Comparison of ENCODE assay signal across 8 mouse cellular contexts in genomic region chrX:73921823-73922549, GRCm38 (mm10). TPM values are rescaled to one million over a fixed set of nuclear protein-coding genes. Genes with fewer than 3 reads are reported as not detected.
DNase-seq lines count a peak whose midpoint lies in the region; ATAC-seq and TF ChIP-seq lines count a peak whose summit lies in the region.

Gene Arhgap4 (minus strand): TSS chrX:73921870.
Gene Naa10 (minus strand): TSS chrX:73921944.

- no peaks in the 10 kb centered on the region; the same call in 1 of the 2 replicates for H3K27me3 ChIP-seq in heart, embryonic 10.5 days (ENCODE audit: insufficient read depth, poor library complexity, severe bottlenecking)
- H3K27me3 ChIP-seq in kidney, embryonic 15.5 days: no peaks in the 10 kb centered on the region
- H3K27me3 ChIP-seq in stomach, embryonic 14.5 days (ENCODE audit: control insufficient read depth, insufficient read depth, low read length): no peaks in the 10 kb centered on the region

- peak within 1 kb of the TSS; percentile 70 for H3K4me2 ChIP-seq in kidney, embryonic 15.5 days
- H3K4me2 ChIP-seq in stomach, embryonic 14.5 days (replicated peaks; ENCODE audit: low read depth, low read length): peak within 1 kb of the TSS; percentile 57

- ATAC-seq in kidney, embryonic 15.5 days (replicated peaks; ENCODE audit: low FRiP score): peak; percentile 97
- ATAC-seq in monocyte, adult 5-6 weeks (replicated peaks; ENCODE audit: insufficient number of reproducible peaks, low FRiP score, low TSS enrichment, poor library complexity, severe bottlenecking): peak; percentile 99
- ATAC-seq in stomach, embryonic 14.5 days (ENCODE audit: insufficient number of reproducible peaks, insufficient read depth, low FRiP score, low read depth): peak; percentile 98

- H3K9ac ChIP-seq in kidney, embryonic 15.5 days: peak within 1 kb of the TSS; percentile 59
- peak within 1 kb of the TSS; percentile 43 for H3K9ac ChIP-seq in stomach, embryonic 14.5 days (replicated peaks; ENCODE audit: low read depth, low read length)

- no peaks in the 10 kb centered on the region for H3K9me3 ChIP-seq in heart, embryonic 10.5 days
- H3K9me3 ChIP-seq in kidney, embryonic 15.5 days (replicated peaks): no peaks in the 10 kb centered on the region
- no peaks in the 10 kb centered on the region for H3K9me3 ChIP-seq in stomach, embryonic 14.5 days (ENCODE audit: control insufficient read depth, low read depth, low read length)

- DNase-seq in B cell, adult 2 months: peak; percentile 69 to 70
- DNase-seq in heart, embryonic 10.5 days (ENCODE audit: low spot score): peak; percentile 96
- DNase-seq in liver: peak; percentile 89

- peaks cover 14% of the 10 kb centered on the region for H3K4me1 ChIP-seq in bone marrow macrophage, adult 2 months (ENCODE audit: control insufficient read depth, insufficient read depth, low read length)
- H3K4me1 ChIP-seq in embryonic fibroblast, embryonic 13.5 days (ENCODE audit: control insufficient read depth, insufficient read depth, low read length): no peaks in the 10 kb centered on the region
- no peaks in the 10 kb centered on the region for H3K4me1 ChIP-seq in heart, embryonic 10.5 days
- H3K4me1 ChIP-seq in kidney, embryonic 15.5 days: peaks cover 4% of the 10 kb centered on the region; the same call in 1 of the 2 replicates
- no peaks in the 10 kb centered on the region for H3K4me1 ChIP-seq in stomach, embryonic 14.5 days (ENCODE audit: control insufficient read depth, insufficient read depth, low read length)

- peak within 1 kb of the TSS; percentile 89 for H3K4me3 ChIP-seq in bone marrow macrophage, adult 2 months (ENCODE audit: insufficient read depth, low read length)
- H3K4me3 ChIP-seq in embryonic fibroblast, embryonic 13.5 days (ENCODE audit: insufficient read depth, low read length): peak within 1 kb of the TSS; percentile 91
- peak within 1 kb of the TSS; percentile 62 for H3K4me3 ChIP-seq in heart, embryonic 10.5 days
- peak within 1 kb of the TSS; percentile 63 for H3K4me3 ChIP-seq in kidney, embryonic 15.5 days (replicated peaks)
- peak within 1 kb of the TSS; percentile 51 for H3K4me3 ChIP-seq in stomach, embryonic 14.5 days (ENCODE audit: low read depth, low read length)

- WGBS in heart, embryonic 10.5 days: 19% methylated on average over 43 of the region's 43 CpGs
- WGBS in kidney, embryonic 15.5 days: 18% methylated on average over 43 of the region's 43 CpGs
- WGBS in stomach, embryonic 14.5 days: 18% methylated on average over 43 of the region's 43 CpGs

- no peak for TF ChIP-seq POLR2A in bone marrow macrophage, adult 2 months (IDR thresholded peaks at IDR 0.05; ENCODE audit: borderline replicate concordance, low read depth, low read length)
- TF ChIP-seq POLR2A in embryonic fibroblast, embryonic 13.5 days (IDR thresholded peaks at IDR 0.05; ENCODE audit: low read depth, low read length): peak; percentile 54

- peaks cover 32% of the 10 kb centered on the region for H3K36me3 ChIP-seq in heart, embryonic 10.5 days
- peaks cover 28% of the 10 kb centered on the region for H3K36me3 ChIP-seq in kidney, embryonic 15.5 days
- peaks cover 6% of the 10 kb centered on the region; the same call in 1 of the 2 replicates for H3K36me3 ChIP-seq in stomach, embryonic 14.5 days (ENCODE audit: control insufficient read depth, insufficient read depth, low read length)

- no peak for TF ChIP-seq CTCF in bone marrow macrophage, adult 2 months (IDR thresholded peaks at IDR 0.05; ENCODE audit: low read depth, low read length)
- TF ChIP-seq CTCF in embryonic fibroblast, embryonic 13.5 days (IDR thresholded peaks at IDR 0.05; ENCODE audit: borderline replicate concordance, insufficient read depth, low read length): no peak

- H3K27ac ChIP-seq in bone marrow macrophage, adult 2 months (ENCODE audit: insufficient read depth, low read depth, low read length): peak within 1 kb of the TSS; percentile 69
- H3K27ac ChIP-seq in embryonic fibroblast, embryonic 13.5 days (ENCODE audit: insufficient read depth, low read length): peak within 1 kb of the TSS; percentile 53
- H3K27ac ChIP-seq in heart, embryonic 10.5 days: peak within 1 kb of the TSS; percentile 88
- H3K27ac ChIP-seq in kidney, embryonic 15.5 days: peak within 1 kb of the TSS; percentile 88
- peak within 1 kb of the TSS; percentile 69 for H3K27ac ChIP-seq in stomach, embryonic 14.5 days (ENCODE audit: low read length)

RNA-seq across cellular contexts. Expression of gene Arhgap4, which starts in this region (rescaled TPM):
- polyA plus RNA-seq in bone marrow macrophage, adult 2 months (2012; ENCODE audit: insufficient read depth, insufficient read length, missing spikeins): 102 and 106 TPM in 2 replicates
- 0.40 and 0.72 TPM in 2 replicates for polyA plus RNA-seq in embryonic fibroblast, embryonic 13.5 days (2011; ENCODE audit: insufficient read length, low read depth, missing spikeins)
- polyA plus RNA-seq in heart, embryonic 10.5 days (2016; fragmentation: Nextera tagmentation; extraction: Ambion mirVana): 1.3 and 3.0 TPM in 2 replicates
- 3.7 and 4.0 TPM in 2 replicates for polyA plus RNA-seq in kidney, embryonic 15.5 days (2015; fragmentation: Nextera tagmentation; extraction: Ambion mirVana)
- 164 to 232 TPM (median 166 TPM) in 3 replicates for total RNA-seq in monocyte, adult 5-6 weeks (2017)
- 3.0 and 3.2 TPM in 2 replicates for polyA plus RNA-seq in stomach, embryonic 14.5 days (2014; fragmentation: Nextera tagmentation; extraction: Ambion mirVana)

RNA-seq across cellular contexts. Expression of gene Naa10, which starts in this region (rescaled TPM):
- polyA plus RNA-seq in bone marrow macrophage, adult 2 months (2012; ENCODE audit: insufficient read depth, insufficient read length, missing spikeins): 29.6 and 34.5 TPM in 2 replicates
- 42.7 and 45.4 TPM in 2 replicates for polyA plus RNA-seq in embryonic fibroblast, embryonic 13.5 days (2011; ENCODE audit: insufficient read length, low read depth, missing spikeins)
- 124 and 146 TPM in 2 replicates for polyA plus RNA-seq in heart, embryonic 10.5 days (2016; fragmentation: Nextera tagmentation; extraction: Ambion mirVana)
- polyA plus RNA-seq in kidney, embryonic 15.5 days (2015; fragmentation: Nextera tagmentation; extraction: Ambion mirVana): 139 and 159 TPM in 2 replicates
- total RNA-seq in monocyte, adult 5-6 weeks (2017): 32.0 to 50.3 TPM (median 42.9 TPM) in 3 replicates
- 126 and 137 TPM in 2 replicates for polyA plus RNA-seq in stomach, embryonic 14.5 days (2014; fragmentation: Nextera tagmentation; extraction: Ambion mirVana)

Comparison
In these comparisons a context has a peak if more than half of its experiments do, and no peak if none do; other contexts are left out.
1. Peak in every context shown above with its lines: DNase-seq, ATAC-seq, H3K4me3 ChIP-seq and H3K27ac ChIP-seq.
2. RNA of gene Arhgap4 (polyA plus RNA-seq): 102 to 106 TPM in bone marrow macrophage, adult 2 months; 3.7 to 4.0 TPM in kidney, embryonic 15.5 days, 3.0 to 3.2 TPM in stomach, embryonic 14.5 days, 1.3 to 3.0 TPM in heart, embryonic 10.5 days and 0.40 to 0.72 TPM in embryonic fibroblast, embryonic 13.5 days; every median in the first group is over 10 times any median in the second.